Mouse (Mus musculus) cerebellum, adult 2 months (tissue): ENCODE results near the gene Capn15.

ENCODE experiments used
- CTCF ChIP-seq: fragments of 200-500 bp; IDR thresholded peaks from 2 replicates; pipeline ENCODE4 v1.5.1; 2011; ENCODE audit warnings: low read depth, mild to moderate bottlenecking, control low read depth, low read length, moderate library complexity, borderline replicate concordance; ENCODE audit not compliant: insufficient read depth
- POLR2A ChIP-seq: fragments of 200-500 bp; IDR thresholded peaks from 2 replicates; pipeline ENCODE4 v1.6.1; 2011; ENCODE audit warnings: low read length, control low read depth, borderline replicate concordance; ENCODE audit not compliant: insufficient read depth

GRCm38 (mm10) chr17:25992274-25992673 is 6.7 kb upstream of the Capn15 start:
- TF ChIP-seq CTCF = no peak
- no peak for TF ChIP-seq POLR2A
